Mouse (Mus musculus) brain, adult 2 months (tissue): ENCODE measurements around the gene Ddx41.
"Not testable (repeated sequence)": the region's sequence is repeated elsewhere in the genome, so short reads cannot be mapped to it uniquely, and the experiment has no call there.

Experiments
- DNase-seq: peaks from one replicate; pipeline ENCODE4 v3.0.0; 2011; ENCODE audit warnings: low read depth, low spot score

The Ddx41 gene

DNA sequence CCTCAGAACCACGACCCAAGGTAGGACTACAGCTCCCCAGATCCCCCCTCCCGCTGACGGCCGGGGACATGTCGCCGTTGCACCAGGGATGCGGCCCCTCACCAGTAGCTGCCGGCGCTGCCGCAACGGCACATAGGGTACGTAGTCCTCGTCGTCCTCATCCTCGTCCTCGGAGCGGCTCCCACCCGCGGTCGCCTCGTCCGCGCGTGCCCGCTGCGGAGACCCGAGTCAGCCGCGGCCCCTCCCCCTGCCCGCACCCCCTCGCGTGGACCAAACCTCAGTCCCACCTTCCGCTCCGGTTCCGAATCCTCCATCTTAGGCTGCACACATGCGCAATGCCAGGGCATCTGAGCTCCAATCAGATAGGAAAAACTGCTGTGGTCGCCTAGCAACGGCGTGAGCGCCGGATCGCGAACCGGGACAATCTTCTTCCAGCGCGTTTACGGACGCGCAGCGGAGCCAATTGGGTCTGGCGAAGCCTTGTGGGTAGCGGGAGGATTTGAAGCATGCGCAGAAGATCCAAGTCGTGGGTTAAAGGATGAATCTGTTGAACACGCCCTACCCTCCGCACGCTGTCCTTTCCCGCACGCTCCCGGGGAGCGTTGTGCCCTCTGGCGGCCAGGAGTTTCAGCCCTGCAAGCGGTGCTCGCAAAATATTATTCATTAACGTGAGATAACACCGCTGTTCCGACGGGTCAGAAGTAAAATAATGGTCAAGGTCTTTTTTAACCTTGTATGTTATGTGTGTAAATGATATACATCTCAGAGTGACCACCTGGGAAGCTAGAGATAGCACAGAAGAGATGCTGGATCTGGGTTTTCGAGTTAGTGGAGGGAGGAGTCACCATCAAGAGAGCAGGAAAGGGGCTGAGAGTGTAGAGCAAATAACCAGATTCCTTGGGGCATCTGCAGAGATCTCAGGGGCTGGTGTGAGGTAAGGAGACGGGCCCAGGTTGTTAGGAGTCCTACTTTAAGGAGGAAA, at the start of gene Ddx41:
Gene Ddx41 (minus strand): TSS at position 465 of the 982 bp plus-strand sequence.
- DNase-seq, result peak; percentile 100

DNA sequence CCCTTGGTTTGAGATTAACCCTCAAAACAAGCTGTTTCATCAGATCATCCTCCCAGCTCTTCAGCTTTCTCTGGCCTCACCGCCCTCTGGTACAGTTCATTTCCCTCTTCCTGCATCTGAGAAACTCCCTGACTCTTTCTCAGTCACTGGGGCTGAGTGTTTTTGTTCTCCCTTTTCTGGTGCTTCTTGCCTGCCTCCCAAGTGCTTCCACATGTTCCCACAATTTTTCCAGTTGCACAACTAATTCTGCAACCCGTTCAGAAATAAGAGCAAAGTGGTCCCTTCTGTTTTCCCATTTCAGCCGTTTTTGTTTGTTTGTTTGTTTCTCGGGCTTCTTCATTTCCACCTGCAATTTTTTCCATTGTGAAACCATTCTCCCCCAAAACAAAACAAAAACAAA, 41.6 kb upstream of the Ddx41 start:
- no peak for DNase-seq

- DNase-seq, result not testable (repeated sequence)
These were observed 40.4 kb upstream of the Ddx41 start for GRCm38 (mm10) chr13:55576872-55577271.

DNA sequence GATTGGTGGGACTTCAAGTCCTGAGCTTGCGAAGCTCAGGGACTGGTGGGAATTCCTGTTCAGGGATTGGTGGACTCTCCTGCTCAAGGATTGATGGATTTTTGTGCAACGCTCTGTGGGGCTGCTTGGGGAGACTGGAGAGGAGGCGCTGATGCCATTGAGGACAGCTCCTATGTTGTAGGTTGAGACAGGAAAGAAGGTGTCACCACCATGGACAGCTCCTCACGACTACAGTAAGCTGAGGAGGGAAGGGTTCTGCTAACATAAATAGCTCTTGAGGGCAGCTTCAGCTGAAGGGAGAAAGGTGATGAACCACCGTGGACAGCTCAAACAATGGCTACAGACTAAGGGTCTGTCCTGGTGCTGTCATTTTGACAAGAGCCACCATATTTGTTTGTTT, 39.5 kb upstream of the Ddx41 start:
- DNase-seq, result no peak

GRCm38 (mm10) chr13:55574321-55574720, 37.9 kb upstream of the Ddx41 start:
- DNase-seq, result peak; percentile 76

DNA sequence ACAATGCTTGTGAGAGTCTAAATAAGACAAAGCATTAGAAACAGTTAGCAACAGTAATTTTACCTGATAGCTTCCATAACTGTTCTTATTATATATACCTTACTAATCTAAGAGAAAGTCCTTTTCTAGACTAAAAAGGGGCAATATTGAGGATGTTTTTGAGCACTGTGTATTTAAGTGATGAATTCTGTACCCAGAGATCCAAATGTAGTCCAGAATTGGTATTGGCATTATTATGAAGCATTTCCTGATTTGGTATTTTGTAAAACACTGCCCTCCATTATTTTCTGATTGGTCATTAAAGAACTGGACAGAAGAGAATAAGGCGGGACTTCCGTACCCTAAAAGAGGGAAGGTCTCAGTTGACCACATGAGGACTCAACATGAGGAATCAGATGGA, 37.0 kb upstream of the Ddx41 start, which contains the start of gene Tmed9:
Gene Tmed9 (plus strand): TSS at position 301 of the 400 bp plus-strand sequence.
- no peak for DNase-seq

- DNase-seq, result no peak
These were observed 35.5 kb upstream of the Ddx41 start for GRCm38 (mm10) chr13:55571977-55572376.

GRCm38 (mm10) chr13:55571027-55571751, 34.7 kb upstream of the Ddx41 start, which contains the start of gene Fam193b:
Gene Fam193b (minus strand): TSS chr13:55571120.
- peak; percentile 95 for DNase-seq

DNA sequence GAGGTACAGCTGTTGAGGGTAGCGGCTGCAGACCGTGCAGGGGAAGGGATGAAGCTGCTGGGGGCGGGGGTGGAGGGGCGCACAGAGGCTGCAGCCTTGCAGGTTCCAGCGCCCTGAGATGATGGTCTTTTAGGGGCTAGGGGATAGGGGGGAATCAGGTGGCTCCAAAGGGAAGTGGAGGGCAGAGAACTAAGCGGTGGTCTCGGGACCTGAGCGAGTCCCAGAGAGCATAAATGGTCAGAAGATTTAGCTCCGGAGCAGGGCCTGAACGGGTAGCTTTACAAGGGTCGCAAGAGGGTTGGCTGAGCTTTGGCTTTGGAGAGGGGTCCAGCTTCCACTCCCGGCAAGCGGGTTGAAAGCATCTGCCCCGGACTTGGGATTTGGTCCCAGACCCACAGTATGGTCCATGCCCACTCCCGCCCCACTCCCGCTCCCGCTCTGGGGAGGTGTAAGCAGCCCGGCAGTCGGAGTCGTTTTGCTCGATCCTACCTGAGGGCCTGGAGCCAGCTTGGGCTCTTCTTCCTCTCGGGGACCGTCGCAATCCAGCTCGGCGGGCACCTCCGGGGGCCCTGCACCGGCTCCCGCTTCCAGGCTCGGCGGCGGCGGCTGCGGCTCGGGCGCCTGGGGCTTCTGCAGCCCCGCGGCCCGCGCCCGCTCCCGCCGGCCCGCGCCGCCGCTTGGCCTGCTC, 34.0 kb upstream of the Ddx41 start:
- peak; percentile 39 for DNase-seq

GRCm38 (mm10) chr13:55569726-55570285, 33.3 kb upstream of the Ddx41 start:
- peak; percentile 53 for DNase-seq

- DNase-seq, result not testable (repeated sequence)
These were observed 32.1 kb upstream of the Ddx41 start for GRCm38 (mm10) chr13:55568524-55568923.

DNA sequence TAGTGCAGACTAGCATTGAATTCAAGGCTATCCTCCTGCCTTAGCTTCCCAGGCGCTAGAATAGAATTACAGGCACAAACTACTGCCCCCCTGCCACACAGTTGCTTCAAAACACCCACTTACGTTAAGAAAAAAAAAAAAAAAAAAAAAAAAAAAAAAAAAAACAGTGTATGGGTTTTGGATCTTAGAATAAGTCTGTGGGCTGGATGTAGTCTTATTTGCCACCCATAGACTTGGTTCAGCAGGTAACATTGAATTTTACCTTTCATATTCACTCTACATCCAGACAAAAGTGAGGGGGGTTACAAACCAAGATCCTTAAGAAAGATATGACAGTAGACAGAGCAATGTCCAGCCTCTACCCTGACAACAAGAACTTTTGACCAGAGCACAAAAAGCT, 31.5 kb upstream of the Ddx41 start:
- no peak for DNase-seq

GRCm38 (mm10) chr13:55567001-55567400, 30.5 kb upstream of the Ddx41 start:
- DNase-seq, result no peak

DNA sequence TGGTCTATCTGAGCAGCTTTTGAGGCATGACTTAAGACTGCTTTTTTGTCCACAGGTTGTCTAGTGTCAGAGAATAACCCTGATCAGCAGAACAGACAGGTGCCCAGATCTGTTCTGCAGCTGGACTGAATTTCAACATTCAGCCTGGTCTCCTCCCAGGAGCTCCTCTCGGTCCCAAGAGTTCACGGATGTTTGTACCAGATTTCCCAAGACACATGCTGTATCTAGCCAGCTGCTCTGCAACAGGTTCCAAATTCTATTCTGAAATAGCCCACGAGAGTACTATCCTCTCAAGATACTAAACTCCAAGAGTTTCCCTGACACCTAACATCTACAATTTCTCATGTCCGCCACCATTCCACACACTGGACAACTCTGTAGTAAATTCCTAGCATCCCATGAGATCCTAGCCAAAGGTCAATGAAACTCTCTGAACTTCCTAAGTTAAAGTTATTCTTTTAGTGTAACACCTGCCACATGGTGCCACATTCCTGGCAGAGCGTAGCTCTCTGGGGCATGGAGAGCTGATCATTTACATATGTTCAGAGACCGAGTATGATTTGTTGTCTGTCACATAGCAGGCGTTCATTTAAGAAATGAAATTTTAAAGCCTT, 26.9 kb upstream of the Ddx41 start:
- no peak for DNase-seq

DNA sequence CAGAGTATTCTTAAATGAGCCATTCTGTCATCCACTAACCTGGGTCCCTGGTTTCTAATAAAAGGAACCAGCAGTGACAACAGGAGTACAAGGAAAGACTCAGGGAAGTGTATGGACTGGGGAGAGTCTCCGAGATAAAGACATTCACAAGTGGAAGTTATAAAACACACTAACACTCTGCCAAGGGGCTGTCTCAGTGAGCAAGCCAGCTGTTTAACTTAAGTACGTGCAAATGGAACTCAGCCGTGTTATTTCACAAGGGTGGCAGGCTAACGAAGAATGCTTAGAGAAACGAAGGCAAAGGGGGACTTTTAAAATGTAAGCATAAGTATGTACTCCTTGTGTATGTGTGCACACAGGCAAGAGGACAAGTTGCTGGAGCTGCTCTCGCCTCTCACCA, 21.0 kb upstream of the Ddx41 start:
- peak; percentile 20 for DNase-seq

DNA sequence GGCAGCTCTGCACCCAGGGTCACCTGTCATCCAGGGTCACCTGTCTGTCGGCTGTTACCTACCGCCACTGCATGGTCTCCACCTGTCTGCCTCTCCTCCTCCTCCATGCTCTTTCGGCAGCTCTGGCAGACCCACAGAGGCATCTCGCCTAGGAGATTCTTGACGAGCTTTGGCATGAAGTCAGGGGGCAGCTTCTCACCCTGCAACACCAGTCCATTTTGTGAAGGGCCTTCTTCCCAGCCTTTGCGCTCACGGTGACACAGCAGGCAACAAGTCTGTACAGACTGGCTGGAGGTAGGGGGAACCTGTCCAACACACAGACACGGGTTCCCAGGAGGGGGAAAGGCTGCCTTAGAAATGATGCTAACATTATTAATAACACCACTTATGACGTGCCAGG, 19.5 kb upstream of the Ddx41 start:
- DNase-seq, result no peak

DNA sequence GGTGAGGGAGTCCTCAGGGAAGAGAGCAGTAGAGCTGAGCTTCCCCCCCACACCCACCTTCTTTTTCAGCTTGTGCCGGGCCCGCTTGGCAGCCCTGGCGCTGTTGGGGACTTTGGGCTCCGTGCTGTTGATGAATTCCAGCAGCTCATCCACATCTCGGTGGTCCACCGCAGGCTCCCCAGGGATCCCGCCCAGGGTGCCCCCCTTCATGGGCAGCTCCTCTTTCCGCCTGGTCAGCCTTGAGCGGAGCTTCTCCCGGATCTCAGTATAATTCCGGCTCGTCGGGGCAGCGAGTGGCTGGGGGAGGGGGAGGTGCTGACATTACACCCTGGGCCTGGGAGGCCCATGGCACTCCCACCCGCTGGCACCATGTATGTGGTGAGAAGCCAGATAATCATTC, 12.6 kb upstream of the Ddx41 start:
- DNase-seq, result no peak

GRCm38 (mm10) chr13:55548426-55548825, 12.0 kb upstream of the Ddx41 start:
- no peak for DNase-seq

GRCm38 (mm10) chr13:55547916-55548315, 11.5 kb upstream of the Ddx41 start:
- DNase-seq, result no peak

DNA sequence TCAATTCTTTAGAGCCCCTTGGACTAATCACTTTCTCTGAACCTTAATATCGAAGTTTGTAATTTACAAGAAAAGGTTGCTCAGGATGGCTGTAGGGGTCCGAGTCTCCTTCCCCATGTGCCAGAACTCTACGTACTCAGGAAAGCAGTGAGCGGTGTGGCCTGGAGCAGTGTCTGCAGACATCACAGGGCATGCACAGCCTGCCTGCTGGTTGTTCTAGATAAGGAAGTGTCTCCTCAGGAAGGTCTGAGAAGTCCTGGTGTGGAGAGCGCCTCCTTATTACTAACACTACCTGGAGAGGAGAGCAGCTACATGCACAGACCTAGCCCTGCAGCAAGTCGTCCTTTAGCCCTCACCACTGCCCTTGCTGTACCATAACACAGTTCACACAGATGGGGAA, 8.3 kb upstream of the Ddx41 start:
- DNase-seq, result no peak

- no peak for DNase-seq
These were observed 7.0 kb upstream of the Ddx41 start for GRCm38 (mm10) chr13:55543447-55543846.
